Mouse (Mus musculus): ENCODE measurements around the gene Slc30a5.
"Not testable (repeated sequence)": the region's sequence is repeated elsewhere in the genome, so short reads cannot be mapped to it uniquely, and the experiment has no call there.

Slc30a5 gene

DNA sequence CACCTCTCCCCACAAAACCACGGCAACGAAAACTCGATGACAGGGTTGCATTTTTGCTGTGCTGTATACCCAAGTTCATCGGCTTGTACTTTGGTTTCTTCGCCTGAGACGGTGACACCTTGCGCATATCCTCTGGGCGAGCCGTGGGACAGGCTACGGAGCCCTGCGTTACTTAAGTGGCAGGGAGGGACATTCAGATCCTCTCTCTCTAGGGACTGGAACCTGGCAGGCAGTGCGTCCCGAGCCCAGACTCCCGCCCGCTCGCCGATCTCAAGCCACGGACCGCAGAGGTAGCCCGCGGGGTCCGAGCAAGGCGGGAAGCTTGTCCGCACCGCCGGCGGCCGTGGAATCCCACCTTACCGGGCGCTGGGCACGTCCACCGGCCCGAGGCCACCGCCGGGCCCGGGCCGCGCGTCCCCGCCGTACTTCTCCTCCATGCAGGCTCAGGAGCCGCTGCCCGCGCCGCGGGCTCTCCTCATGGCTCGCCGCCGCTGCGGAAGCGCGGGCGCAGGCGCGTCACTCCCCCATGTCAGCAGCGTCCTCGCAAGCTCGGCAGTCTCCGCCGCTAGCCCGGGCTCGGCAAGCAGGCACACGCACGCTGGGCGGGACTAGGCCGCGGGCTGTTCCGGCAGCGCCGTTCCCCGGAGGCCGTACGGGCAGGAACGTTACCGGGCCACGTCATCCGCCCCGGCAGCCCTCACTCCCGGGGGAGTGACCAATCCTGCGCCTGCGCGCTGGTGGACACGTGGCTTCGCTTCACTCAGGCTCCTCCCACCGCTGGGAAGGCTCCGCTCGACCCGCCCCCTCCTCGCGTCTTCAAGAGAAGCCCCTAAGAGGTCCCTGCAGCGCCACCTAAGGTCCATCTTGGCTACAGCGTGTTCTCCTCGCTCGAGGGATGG lies at the start of gene Slc30a5:
Gene Slc30a5, minus strand, starts transcription at position 687 of the 899 bp plus-strand sequence.
- DNase-seq (ENCODE audit: low spot score in 2 of 2), result peak; percentile 99

DNA sequence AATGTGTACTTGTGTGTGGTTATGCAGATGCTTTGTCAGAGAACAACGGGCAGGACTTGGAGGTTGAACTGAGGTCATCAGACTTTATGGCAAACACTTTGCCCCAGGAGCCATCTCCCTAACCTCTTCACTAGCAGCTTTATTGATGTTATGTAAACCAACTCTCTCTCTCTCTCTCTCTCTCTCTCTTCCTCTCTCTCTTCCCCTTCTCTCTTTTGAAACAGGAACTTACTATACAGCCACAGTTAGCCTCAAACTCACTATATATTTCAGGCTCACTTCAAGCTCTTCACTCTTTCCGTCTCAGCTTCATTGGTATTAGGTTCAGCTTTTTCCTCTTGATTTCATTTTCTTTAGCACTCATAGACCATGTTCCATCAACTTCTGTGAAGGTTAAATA lies 48.7 kb upstream of the Slc30a5 start:
- no peak for DNase-seq (ENCODE audit: low spot score in 2 of 2)

DNA sequence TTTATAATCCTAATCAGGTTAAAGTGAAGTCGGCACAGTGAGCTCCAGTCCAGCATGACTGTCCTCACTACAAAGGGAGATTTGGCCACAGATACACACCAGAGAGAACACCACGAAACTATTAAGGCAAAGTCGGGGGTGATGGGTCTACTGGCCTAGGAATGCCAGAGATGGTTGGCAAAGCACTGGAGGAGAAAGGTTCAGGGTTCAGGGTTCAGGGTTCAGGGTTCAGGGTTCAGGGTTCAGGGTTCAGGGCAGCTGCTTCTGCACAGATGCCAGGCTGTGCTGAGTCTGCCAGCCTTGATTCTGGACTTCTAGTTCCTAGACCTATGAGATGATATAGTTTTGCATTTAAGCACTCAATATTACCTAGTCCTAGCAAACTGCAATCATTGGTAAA lies 46.6 kb upstream of the Slc30a5 start:
- DNase-seq (ENCODE audit: low spot score in 2 of 2), result no peak

DNA sequence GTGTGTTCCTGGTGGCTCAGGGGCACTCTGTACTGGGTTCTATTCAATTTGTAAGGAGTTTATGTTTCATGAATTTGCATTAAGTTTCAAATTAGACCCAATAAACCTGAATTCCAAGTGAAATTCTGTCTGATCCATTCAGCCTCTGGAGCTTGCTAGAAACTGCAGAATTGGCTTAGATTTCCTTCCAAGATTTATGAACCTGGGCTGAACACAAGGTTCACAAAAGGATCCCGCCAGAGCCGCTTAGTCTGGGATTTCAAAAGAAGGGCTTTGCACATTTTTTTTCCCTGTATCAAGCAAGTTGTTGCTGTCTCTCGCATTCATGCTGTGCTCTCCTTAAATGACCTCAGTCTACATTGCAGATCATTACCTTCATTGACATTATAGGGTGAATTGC lies 46.1 kb upstream of the Slc30a5 start:
- no peak for DNase-seq (ENCODE audit: low spot score in 2 of 2)

DNA sequence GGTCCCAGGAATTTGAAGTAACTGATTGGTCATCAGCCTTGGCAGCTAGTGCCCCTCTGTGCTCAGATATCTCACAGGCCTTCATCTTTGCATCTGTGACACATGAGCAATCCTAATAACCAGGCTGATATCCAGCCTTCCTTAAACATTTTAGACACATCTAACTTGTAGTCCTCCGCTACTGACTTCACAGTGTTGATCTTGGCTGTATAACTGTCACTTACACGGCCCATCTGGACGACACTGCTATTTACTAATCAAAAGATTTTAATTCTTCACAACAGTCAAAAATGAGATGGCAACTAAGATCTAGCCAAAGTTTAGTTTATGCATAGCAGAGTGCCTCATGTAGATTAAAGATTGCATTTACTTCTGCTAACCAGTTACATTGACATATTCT lies 45.0 kb upstream of the Slc30a5 start:
- no peak for DNase-seq (ENCODE audit: low spot score in 2 of 2)

DNA sequence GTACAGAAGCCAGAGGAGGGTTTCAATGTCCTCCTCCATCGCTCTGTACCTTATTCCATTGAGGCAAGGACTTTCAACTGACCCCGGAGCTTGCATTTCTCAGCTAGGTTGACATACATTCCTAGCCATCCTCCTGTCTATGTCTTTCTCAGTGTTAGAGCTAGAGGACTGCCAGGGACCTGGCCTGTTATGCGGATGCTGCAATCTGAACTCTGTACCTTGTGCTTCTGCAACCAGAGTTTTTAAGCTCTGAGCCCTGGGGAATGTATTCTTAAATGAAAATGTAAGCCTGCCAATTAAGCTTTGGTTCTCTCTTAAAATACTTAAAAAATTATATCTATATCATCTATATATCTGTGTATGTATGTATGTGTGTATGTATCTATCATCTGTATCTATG lies 44.5 kb upstream of the Slc30a5 start:
- DNase-seq (ENCODE audit: low spot score in 2 of 2), result no peak

DNA sequence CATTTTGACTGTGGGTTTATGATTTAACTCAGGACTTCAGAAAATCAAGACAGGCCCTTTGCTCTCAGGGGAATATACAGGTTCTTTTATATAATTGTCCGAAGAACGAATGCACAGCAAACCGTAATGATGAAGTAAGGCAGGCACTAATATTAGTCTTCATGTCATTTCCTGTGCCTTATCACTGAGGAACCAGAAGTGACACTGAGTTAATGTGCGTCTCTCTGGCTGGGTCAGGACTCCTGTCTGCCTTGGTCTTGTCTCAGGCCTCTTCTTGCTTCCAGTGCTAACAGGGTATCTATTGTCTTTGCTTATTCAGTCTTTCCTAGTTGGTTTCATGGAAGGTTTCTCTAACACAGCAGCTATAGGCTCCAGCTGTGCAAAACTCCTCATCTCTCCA lies 41.9 kb upstream of the Slc30a5 start:
- no peak for DNase-seq (ENCODE audit: low spot score in 2 of 2)

DNA sequence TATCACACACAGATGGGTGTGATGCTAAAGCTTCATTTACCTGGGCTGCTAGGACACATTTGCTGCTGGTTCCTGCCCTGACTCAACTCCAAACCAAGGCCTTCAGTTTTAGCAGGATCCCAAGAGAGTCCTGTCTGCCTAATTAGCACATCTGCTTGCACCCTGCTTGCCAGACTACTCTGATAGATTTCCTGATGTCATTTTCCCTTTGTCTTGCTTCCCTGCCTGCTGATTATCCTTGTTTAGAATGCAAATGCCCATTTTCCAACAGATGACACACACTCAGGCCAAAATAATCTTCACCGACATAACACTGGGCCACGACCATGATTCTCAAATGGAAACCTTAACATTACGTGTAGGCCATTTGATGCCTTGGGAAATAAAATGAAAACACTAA lies 41.4 kb upstream of the Slc30a5 start:
- DNase-seq (ENCODE audit: low spot score in 2 of 2), result no peak

DNA sequence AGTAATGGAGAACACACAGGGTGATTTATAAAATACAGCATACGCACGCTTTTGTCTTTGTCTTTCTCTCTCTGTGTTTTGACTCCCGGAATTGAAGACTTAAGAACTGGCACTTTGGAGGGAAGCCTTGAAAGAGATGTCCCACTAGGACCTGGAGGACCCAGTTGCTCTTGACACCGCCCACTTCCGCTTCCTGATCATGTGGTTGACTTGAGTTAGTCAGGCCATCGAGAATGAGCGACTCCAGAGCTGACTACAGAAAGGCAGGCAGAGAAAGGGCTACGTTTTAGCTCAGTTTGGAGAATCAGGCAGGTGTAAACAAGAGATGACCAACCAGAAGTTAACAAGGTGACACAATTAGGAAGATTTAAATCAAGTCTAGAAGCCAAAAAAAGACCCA lies 40.3 kb upstream of the Slc30a5 start:
- DNase-seq (ENCODE audit: low spot score in 2 of 2), result no peak

DNA sequence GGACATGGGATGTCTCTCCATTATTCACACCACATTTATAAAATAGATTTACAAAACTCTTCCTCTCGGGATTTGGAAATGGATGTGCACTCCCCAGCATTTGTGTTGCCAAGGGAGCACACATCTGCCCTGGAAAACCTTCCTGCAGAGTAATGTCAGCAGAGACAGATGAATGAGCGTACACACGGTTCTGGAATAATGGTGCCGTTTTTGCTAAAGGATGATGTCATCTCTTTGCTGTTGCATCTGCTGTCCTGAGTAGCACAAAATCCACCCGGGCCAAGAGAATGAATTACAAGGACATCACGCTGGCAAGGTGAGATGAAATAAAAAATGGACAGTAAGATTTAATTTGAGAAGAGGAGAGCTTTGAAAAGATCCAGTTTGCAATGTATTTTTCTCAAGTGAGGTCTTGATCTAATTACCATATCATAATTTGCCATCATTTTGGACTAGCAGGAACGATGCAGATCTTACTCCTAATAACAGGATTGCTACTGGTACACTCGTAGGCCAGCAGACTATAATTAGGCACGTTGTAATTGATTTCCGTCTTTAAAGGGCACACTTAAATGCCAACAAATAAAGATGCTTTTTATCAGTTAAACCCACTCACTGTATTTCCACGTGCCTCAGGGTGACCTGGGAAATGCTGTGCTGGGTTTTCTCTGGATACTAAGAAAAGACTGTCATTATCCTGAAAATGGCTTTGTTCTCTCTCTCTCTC lies 38.4 kb upstream of the Slc30a5 start:
- DNase-seq (ENCODE audit: low spot score in 2 of 2), result no peak

DNA sequence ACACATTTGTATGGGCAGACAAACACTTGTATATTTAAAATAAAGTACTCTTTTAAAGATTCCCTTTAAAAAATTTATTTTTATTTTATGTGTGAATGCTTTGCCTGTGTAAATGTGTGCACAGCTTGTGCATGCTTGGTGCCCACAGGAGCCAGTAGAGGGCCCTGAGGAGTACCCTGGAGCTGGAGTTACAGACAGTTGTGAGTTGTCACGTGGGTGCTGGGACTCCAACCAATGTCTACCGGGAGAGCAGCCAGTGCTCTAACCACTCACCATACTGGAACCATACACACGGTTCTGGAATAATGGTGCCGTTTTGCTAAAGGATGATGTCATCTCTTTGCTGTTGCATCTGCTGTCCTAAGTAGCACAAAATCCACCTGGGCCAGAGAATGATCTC lies 36.6 kb upstream of the Slc30a5 start:
- DNase-seq (ENCODE audit: low spot score in 2 of 2), result no peak

DNA sequence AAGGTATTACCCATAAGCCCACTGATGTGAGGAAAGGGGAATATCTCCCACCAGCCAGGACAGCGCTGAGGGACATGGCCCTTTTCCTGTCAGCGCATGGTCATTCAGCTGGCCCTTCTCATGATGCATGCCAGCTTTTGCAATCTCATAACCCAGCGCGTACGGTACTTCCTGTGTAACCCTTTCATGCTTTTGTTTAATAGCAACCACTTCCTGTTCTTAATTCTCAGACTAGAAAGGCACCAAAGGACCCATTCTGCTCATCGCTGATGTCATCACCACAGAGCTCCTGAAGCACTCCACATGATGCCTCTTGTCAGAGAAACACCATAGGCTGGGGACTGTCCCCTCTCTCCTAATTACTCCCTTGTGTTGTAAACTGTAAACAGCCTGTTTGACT lies 33.1 kb upstream of the Slc30a5 start:
- no peak for DNase-seq (ENCODE audit: low spot score in 2 of 2)

DNA sequence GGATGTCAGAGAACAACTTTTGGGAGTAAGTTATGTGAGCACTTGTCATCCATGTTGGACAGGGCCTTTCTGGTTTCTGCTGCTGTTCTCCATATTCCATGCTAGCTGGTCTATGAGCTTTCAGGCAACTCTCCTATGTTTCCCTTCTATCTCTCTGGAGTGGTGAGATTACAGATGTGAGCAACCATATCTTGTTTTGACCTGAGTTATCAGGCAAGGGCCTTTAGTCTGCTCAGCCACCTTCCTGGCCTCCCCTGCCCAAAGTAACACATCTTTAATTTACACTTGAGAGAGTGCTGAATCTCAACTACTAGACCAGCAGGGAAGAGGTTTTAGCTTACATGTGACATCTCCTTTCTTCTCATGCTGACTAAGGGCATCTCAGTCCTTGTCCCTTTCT lies 32.5 kb upstream of the Slc30a5 start:
- no peak for DNase-seq (ENCODE audit: low spot score in 2 of 2)

DNA sequence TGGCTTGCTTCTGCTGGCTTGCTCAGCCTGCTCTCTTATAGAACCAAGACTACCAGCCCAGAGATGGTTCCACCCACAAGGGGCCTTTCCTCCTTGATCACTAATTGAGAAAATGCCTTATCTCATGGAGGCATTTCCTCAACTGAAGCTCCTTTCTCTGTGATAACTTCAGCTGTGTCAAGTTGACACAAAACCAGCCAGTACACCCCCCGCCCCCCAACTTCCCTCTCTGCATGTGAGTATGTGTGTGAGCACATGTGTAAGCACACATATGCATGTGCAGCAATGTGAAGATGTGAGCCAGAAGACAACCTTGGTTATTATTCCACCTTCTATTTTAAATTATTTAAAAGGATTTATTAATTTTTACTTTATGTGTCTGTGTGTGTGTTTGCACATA lies 30.7 kb upstream of the Slc30a5 start:
- not testable (repeated sequence) for DNase-seq (ENCODE audit: low spot score in 2 of 2)

DNA sequence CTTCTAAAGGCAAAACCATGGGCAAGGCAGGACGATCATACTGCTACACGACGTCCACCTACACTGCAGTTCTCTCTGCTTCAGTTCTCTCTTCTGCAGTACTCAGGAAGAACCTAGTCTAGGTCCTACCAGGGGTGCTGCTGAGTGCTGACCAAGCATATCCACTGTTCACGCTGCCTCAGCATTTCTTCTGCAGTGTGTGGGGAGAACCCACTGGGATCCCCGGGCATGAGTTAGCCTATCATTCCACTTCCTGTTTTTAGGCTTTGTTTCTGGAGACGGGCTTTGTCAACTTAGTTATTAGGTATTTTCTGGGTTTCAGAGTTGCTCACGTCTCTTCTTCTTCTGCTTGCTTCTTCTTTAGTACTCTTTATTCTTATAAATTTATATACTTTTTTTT lies 25.9 kb upstream of the Slc30a5 start:
- no peak for DNase-seq (ENCODE audit: low spot score in 2 of 2)

DNA sequence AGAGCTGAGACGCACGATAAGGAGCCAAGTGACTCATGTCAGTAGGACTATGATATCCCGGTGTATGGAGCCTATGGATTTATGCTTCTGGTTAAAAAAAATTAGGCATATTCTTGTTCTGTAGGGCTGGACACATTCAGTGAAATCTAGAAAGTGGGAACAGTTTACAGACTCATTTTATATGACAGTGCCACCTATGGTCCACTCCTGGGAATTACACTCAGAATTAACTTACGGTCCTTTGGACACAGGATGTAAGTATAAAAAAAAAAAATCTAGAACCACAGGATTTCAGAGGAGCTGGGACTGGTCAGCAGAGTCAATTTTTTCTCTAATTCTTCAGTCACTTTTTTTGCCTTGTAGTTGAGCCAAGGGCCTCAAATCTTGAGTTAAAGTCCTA lies 20.9 kb upstream of the Slc30a5 start:
- DNase-seq (ENCODE audit: low spot score in 2 of 2), result peak in 1 of 2 experiments; percentile 45

DNA sequence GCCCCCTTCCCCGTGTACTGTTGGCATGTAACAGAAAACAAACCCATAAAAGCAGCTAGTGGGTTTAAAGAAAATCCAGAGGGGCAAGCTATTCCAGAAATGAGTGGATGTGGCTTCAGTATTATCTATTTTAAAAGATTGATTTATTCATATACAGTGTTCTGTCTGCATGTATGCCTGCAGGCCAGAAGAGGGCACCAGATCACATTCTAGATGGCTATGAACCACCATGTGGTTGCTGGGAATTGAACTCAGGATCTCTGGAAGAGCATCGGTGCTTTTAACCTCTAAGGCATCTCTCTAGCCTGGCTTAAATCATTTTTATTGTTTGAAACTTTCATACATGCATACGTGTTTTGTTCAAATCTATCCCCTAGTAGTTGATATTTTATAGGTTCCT lies 19.9 kb upstream of the Slc30a5 start:
- no peak for DNase-seq (ENCODE audit: low spot score in 2 of 2)

DNA sequence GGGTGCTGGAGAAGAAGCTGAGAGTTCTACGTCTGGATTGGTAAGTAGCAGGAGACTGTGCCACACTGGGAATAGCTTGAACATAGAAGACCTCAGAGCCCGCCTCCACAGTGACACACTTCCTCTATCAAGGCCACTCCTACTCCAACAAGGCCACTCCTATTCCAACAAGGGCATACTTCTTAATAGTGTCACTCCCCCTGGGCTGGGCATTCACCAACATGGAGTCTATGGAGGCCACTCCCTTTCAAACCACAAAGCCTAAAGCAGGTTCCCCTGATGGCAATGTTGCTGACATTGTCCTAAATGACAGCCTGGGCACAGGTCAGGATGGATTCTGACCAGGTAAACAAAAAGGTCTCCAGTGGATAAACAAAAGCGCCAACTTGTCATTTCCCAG lies 15.9 kb upstream of the Slc30a5 start:
- no peak for DNase-seq (ENCODE audit: low spot score in 2 of 2)

DNA sequence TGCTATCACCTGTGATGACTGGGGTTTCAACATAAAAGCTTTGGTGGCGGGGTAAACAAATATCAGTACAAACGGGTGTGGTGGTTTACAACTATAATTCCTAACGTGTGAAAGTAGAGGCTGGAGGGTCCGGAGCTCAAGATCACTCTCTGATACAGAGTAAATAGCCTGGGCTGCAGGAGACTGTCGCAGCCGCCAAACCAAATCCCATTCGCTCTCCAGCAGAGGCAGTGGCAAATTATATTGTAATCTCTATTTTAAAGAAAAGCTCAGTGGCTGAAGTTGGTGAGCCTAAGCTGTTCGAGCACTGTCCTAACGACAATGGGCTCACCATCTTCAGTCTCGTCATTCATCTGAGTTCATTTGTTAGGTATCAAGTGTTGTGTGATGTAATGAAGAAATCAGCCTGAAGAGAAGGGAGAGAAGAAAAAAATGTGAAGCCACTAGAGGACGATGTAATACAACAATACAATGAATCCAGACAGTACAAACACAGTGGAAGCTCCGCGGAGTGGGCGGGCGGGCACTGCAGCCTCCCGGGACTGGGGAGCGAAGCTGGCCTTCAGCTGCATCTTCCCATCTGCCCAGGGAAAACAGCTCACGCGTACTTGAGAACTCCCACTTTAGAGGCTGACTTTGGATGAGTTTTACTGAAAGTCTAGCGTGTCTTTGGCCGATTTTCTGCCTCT lies 13.8 kb upstream of the Slc30a5 start:
- DNase-seq (ENCODE audit: low spot score in 2 of 2), result no peak

DNA sequence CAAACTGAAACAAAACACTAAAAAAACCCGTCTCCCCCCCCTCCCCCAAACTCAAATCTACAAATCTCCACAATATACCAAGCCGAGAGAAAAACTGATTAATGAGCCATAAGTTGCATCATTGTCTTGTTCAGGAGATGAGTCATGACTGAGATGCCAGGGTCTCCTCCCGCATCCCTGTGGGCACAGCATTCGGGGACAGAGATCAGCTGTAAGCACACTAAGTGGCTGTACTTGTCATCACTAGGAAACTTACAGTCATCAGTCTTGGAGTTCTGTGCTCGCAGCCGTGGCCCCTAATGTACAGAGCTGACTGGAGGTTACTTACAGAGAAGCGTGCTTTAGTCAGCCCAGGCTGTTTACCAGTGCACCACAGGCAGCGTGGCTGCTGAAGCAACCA lies 13.0 kb upstream of the Slc30a5 start:
- no peak for DNase-seq (ENCODE audit: low spot score in 2 of 2)

DNA sequence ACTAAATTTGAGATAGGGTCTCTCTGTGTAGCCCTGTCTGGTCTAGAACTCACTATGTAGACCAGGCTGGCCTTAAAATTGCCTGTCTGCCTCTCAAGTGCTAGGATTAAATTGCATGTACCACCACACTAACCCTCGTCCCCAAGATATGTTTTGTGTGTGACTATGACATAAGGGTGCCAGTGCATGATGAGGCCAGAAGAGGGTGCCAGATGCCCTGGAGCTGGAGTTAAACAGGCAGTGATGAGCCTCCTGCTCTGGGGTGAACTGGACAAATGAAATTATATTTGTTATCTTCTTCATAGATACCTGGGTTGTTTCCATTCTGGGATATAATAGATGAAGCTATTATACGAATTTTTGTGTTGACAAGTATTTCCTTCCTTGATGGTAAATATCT lies 10.7 kb upstream of the Slc30a5 start:
- DNase-seq (ENCODE audit: low spot score in 2 of 2), result no peak

DNA sequence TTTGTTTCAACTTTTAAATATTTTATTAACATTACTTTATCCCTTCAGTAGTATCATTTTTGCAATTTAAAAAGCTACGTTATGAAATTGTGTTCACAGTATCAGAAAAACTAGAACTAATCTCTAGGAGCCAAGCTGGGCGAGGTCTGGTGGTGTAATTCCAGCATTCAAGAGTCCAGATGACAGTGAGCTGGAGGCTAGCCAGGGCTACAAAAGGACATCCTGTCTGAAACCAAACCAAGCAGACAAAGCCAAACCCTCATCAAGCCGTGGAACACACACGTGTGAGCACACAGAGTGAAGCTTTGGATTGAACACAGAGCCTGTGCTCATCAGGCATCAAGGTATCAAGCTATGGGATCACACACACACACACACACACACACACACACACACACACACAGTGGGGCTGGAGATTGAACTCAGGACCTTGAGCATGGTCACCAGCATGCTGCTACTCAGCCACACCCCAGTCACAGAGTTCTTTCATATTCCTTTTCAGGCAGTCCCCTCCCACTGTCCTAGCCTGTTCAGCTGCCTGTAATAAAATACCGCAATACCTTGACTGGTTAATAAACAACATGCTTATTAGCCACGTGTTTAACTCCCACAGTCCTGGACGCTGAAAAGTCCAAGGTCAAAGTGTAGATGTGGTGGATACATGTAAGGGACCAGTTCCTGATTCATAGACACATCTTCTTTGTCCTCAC lies 9.9 kb upstream of the Slc30a5 start:
- DNase-seq (ENCODE audit: low spot score in 2 of 2), result no peak

Data from thymus, postnatal 10 days (tissue).